Mouse (Mus musculus): ENCODE measurements around the gene Ttn. TPM values are rescaled to one million over a fixed set of nuclear protein-coding genes. Genes with fewer than 3 reads are reported as not detected.

Gene Ttn
- polyA plus RNA-seq, 1 experiment from 2014 or later, result 3.9 TPM

GRCm38 (mm10) chr2:76896990-76897389, 85.4 kb downstream of the Ttn start:
- ATAC-seq (ENCODE audit: low read depth), result no peak

GRCm38 (mm10) chr2:76895327-76895726, 87.0 kb downstream of the Ttn start:
- Histone ChIP-seq H3K36me3 (no peaks in the 10 kb centered on the region), H3K27ac (replicated peaks) (no peak overlapping the region), H3K9me3 (no peaks in the 10 kb centered on the region), H3K4me1 (replicated peaks) (no peaks in the 10 kb centered on the region), H3K9ac (no peak overlapping the region), H3K4me3 (no peak overlapping the region), H3K27me3 (no peaks in the 10 kb centered on the region), H3K4me2 (no peak overlapping the region)
- 92% methylated on average over 4 of the region's 4 CpGs for WGBS
- no peak for ATAC-seq (ENCODE audit: low read depth)

More at GRCm38 (mm10) chr2:76896990-76897389, 85.4 kb downstream of the Ttn start:
- H3K4me3 ChIP-seq, result no peak overlapping the region
- no peak overlapping the region for H3K4me2 ChIP-seq
- 91% methylated on average over 8 of the region's 8 CpGs for WGBS
- H3K36me3 ChIP-seq, result no peaks in the 10 kb centered on the region
- no peaks in the 10 kb centered on the region for H3K27me3 ChIP-seq
- H3K9me3 ChIP-seq, result no peaks in the 10 kb centered on the region
- H3K9ac ChIP-seq, result no peak overlapping the region
- H3K27ac ChIP-seq (replicated peaks), result no peak overlapping the region
- no peaks in the 10 kb centered on the region for H3K4me1 ChIP-seq (replicated peaks)

- ATAC-seq (ENCODE audit: low read depth), result no peak
- Histone ChIP-seq H3K4me2 (no peak overlapping the region), H3K9ac (no peak overlapping the region), H3K36me3 (no peaks in the 10 kb centered on the region), H3K27ac (replicated peaks) (no peak overlapping the region), H3K9me3 (no peaks in the 10 kb centered on the region), H3K4me1 (replicated peaks) (no peaks in the 10 kb centered on the region), H3K4me3 (no peak overlapping the region), H3K27me3 (no peaks in the 10 kb centered on the region)
- 89% methylated on average over 7 of the region's 7 CpGs for WGBS
Measured at GRCm38 (mm10) chr2:76888721-76889120, 93.6 kb downstream of the Ttn start.

- Histone ChIP-seq H3K4me2 (no peak overlapping the region), H3K4me3 (no peak overlapping the region), H3K9ac (no peak overlapping the region), H3K9me3 (no peaks in the 10 kb centered on the region), H3K36me3 (no peaks in the 10 kb centered on the region), H3K27ac (replicated peaks) (no peak overlapping the region), H3K4me1 (replicated peaks) (no peaks in the 10 kb centered on the region), H3K27me3 (no peaks in the 10 kb centered on the region)
- ATAC-seq (ENCODE audit: low read depth), result no peak
- WGBS, result 86% methylated on average over 13 of the region's 13 CpGs
Measured at GRCm38 (mm10) chr2:76885855-76886254, 96.5 kb downstream of the Ttn start.

- H3K9ac ChIP-seq, result no peak overlapping the region
- H3K36me3 ChIP-seq, result no peaks in the 10 kb centered on the region
- no peak overlapping the region for H3K4me3 ChIP-seq
- no peak overlapping the region for H3K27ac ChIP-seq (replicated peaks)
- no peaks in the 10 kb centered on the region for H3K9me3 ChIP-seq
- H3K4me2 ChIP-seq, result no peak overlapping the region
- no peaks in the 10 kb centered on the region for H3K27me3 ChIP-seq
- ATAC-seq (ENCODE audit: low read depth), result no peak
- 91% methylated on average over 12 of the region's 12 CpGs for WGBS
- H3K4me1 ChIP-seq (replicated peaks), result no peaks in the 10 kb centered on the region
Measured at GRCm38 (mm10) chr2:76881406-76881805, 100.9 kb downstream of the Ttn start.

- ATAC-seq (ENCODE audit: low read depth), result no peak
Measured at GRCm38 (mm10) chr2:76875587-76875986, 106.8 kb downstream of the Ttn start.

GRCm38 (mm10) chr2:76866928-76867327, 115.4 kb downstream of the Ttn start:
- no peak overlapping the region for H3K4me3 ChIP-seq
- no peaks in the 10 kb centered on the region for H3K9me3 ChIP-seq
- no peaks in the 10 kb centered on the region for H3K27me3 ChIP-seq
- H3K4me2 ChIP-seq, result no peak overlapping the region
- WGBS, result 32% methylated on average over 4 of the region's 4 CpGs
- no peak overlapping the region for H3K9ac ChIP-seq
- no peaks in the 10 kb centered on the region for H3K36me3 ChIP-seq
- ATAC-seq (ENCODE audit: low read depth), result no peak
- H3K27ac ChIP-seq (replicated peaks), result no peak overlapping the region
- no peaks in the 10 kb centered on the region for H3K4me1 ChIP-seq (replicated peaks)

More at GRCm38 (mm10) chr2:76875587-76875986, 106.8 kb downstream of the Ttn start:
- Histone ChIP-seq H3K9ac (no peak overlapping the region), H3K27ac (replicated peaks) (no peak overlapping the region), H3K36me3 (no peaks in the 10 kb centered on the region), H3K9me3 (no peaks in the 10 kb centered on the region), H3K27me3 (no peaks in the 10 kb centered on the region), H3K4me1 (replicated peaks) (no peaks in the 10 kb centered on the region), H3K4me3 (no peak overlapping the region), H3K4me2 (no peak overlapping the region)
- WGBS, result 90% methylated on average over 12 of the region's 12 CpGs

GRCm38 (mm10) chr2:76865497-76865896, 116.8 kb downstream of the Ttn start:
- Histone ChIP-seq H3K9me3 (no peaks in the 10 kb centered on the region), H3K27me3 (no peaks in the 10 kb centered on the region), H3K4me1 (replicated peaks) (no peaks in the 10 kb centered on the region), H3K36me3 (no peaks in the 10 kb centered on the region), H3K9ac (no peak overlapping the region), H3K4me3 (no peak overlapping the region), H3K4me2 (no peak overlapping the region), H3K27ac (replicated peaks) (no peak overlapping the region)
- ATAC-seq (ENCODE audit: low read depth), result no peak
- 91% methylated on average over 2 of the region's 2 CpGs for WGBS

- H3K4me2 ChIP-seq, result no peak overlapping the region
- no peaks in the 10 kb centered on the region for H3K9me3 ChIP-seq
- no peaks in the 10 kb centered on the region for H3K27me3 ChIP-seq
- no peak overlapping the region for H3K4me3 ChIP-seq
- no peaks in the 10 kb centered on the region for H3K4me1 ChIP-seq (replicated peaks)
- H3K27ac ChIP-seq (replicated peaks), result no peak overlapping the region
- H3K9ac ChIP-seq, result no peak overlapping the region
- no peaks in the 10 kb centered on the region for H3K36me3 ChIP-seq
- ATAC-seq (ENCODE audit: low read depth), result no peak
Measured at GRCm38 (mm10) chr2:76861327-76861726, 121.0 kb downstream of the Ttn start.

GRCm38 (mm10) chr2:76850066-76850465, 132.3 kb downstream of the Ttn start:
- ATAC-seq (ENCODE audit: low read depth), result no peak
- no peak overlapping the region for H3K27ac ChIP-seq (replicated peaks)
- H3K36me3 ChIP-seq, result no peaks in the 10 kb centered on the region
- H3K9me3 ChIP-seq, result no peaks in the 10 kb centered on the region
- no peak overlapping the region for H3K9ac ChIP-seq
- WGBS, result 96% methylated on average over 4 of the region's 4 CpGs
- no peaks in the 10 kb centered on the region for H3K27me3 ChIP-seq
- H3K4me3 ChIP-seq, result no peak overlapping the region
- no peaks in the 10 kb centered on the region for H3K4me1 ChIP-seq (replicated peaks)
- no peak overlapping the region for H3K4me2 ChIP-seq

- no peaks in the 10 kb centered on the region for H3K4me1 ChIP-seq (replicated peaks)
- no peak for ATAC-seq (ENCODE audit: low read depth)
Measured at GRCm38 (mm10) chr2:76843162-76843561, 139.2 kb downstream of the Ttn start.

GRCm38 (mm10) chr2:76820472-76820871, 161.9 kb downstream of the Ttn start:
- H3K27me3 ChIP-seq, result no peaks in the 10 kb centered on the region
- no peaks in the 10 kb centered on the region for H3K9me3 ChIP-seq
- H3K4me1 ChIP-seq (replicated peaks), result no peaks in the 10 kb centered on the region
- ATAC-seq (ENCODE audit: low read depth), result no peak
- no peak overlapping the region for H3K4me3 ChIP-seq
- H3K36me3 ChIP-seq, result no peaks in the 10 kb centered on the region
- H3K27ac ChIP-seq (replicated peaks), result no peak overlapping the region
- H3K4me2 ChIP-seq, result no peak overlapping the region
- H3K9ac ChIP-seq, result no peak overlapping the region

More at GRCm38 (mm10) chr2:76843162-76843561, 139.2 kb downstream of the Ttn start:
- Histone ChIP-seq H3K27me3 (no peaks in the 10 kb centered on the region), H3K9me3 (no peaks in the 10 kb centered on the region), H3K4me3 (no peak overlapping the region), H3K4me2 (no peak overlapping the region), H3K36me3 (no peaks in the 10 kb centered on the region), H3K9ac (no peak overlapping the region), H3K27ac (replicated peaks) (no peak overlapping the region)
- 86% methylated on average over 1 of the region's 1 CpGs for WGBS

- Histone ChIP-seq H3K36me3 (no peaks in the 10 kb centered on the region), H3K27me3 (no peaks in the 10 kb centered on the region), H3K9ac (no peak overlapping the region), H3K4me3 (no peak overlapping the region), H3K4me2 (no peak overlapping the region), H3K9me3 (no peaks in the 10 kb centered on the region), H3K4me1 (replicated peaks) (no peaks in the 10 kb centered on the region), H3K27ac (replicated peaks) (no peak overlapping the region)
- 11% methylated on average over 2 of the region's 2 CpGs for WGBS
- ATAC-seq (ENCODE audit: low read depth), result no peak
Measured at GRCm38 (mm10) chr2:76817796-76818195, 164.6 kb downstream of the Ttn start.

Measured in neural tube, embryonic 13.5 days (tissue).